Mouse (Mus musculus) ES-Bruce4 (cell line): ENCODE results near the gene Gm10643.

Experiments used
- CTCF ChIP-seq: IDR thresholded peaks from one replicate; pipeline ENCODE4 v1.8.1; 2011; ENCODE audit warnings: low read depth, low read length
- EP300 ChIP-seq: IDR thresholded peaks from 2 replicates; pipeline ENCODE4 v1.6.1; 2011; ENCODE audit warnings: low read depth, low read length; ENCODE audit not compliant: insufficient read depth
- POLR2A ChIP-seq: IDR thresholded peaks from one replicate; pipeline ENCODE4 v1.8.1; 2011; ENCODE audit warnings: low read length; ENCODE audit not compliant: insufficient read depth

GRCm38 (mm10) chr8:84029272-84029671 is 35.7 kb downstream of the Gm10643 start:
- TF ChIP-seq CTCF (no peak), POLR2A (no peak), EP300 (no peak)
